Mouse (Mus musculus) E14TG2a.4 (cell line): ENCODE measurements around the gene Mynn.

Experiments
- H3K27me3 ChIP-seq: 2 replicates; pipeline ENCODE4 v1.6.1; 2014; ENCODE audit warnings: low read length, control low read depth; ENCODE audit not compliant: insufficient read depth
- H3K36me3 ChIP-seq: 2 replicates; pipeline ENCODE4 v1.6.1; 2014; ENCODE audit warnings: low read length, control low read depth; ENCODE audit not compliant: insufficient read depth
- H3K4me1 ChIP-seq: replicated peaks from 2 replicates; pipeline ENCODE4 v1.6.1; 2014; ENCODE audit warnings: low read depth, low read length, control low read depth
- H3K4me3 ChIP-seq: replicated peaks from 2 replicates; pipeline ENCODE4 v1.5.1; 2014; ENCODE audit warnings: mild to moderate bottlenecking, low read length
- H3K9me3 ChIP-seq: 2 replicates; pipeline ENCODE4 v1.6.1; 2014; ENCODE audit warnings: low read length, control low read depth
- CTCF ChIP-seq: conservative IDR thresholded peaks from 2 replicates; pipeline ENCODE4 v1.5.1; 2014; ENCODE audit warnings: low read length
- NANOG ChIP-seq: IDR thresholded peaks from 2 replicates; pipeline ENCODE4 v1.6.1; 2014; ENCODE audit warnings: borderline replicate concordance, low read length, mixed read lengths
- POU5F1 ChIP-seq: IDR thresholded peaks from 2 replicates; pipeline ENCODE4 v1.6.1; 2014; ENCODE audit warnings: low read length, borderline replicate concordance

Mynn gene

GRCm38 (mm10) chr3:30595111-30595832 lies 6.6 kb upstream of the Mynn start:
- H3K9me3 ChIP-seq: no peaks in the 10 kb centered on the region
- peaks cover 64% of the 10 kb centered on the region for H3K4me1 ChIP-seq
- peak overlapping the region; percentile 89 for H3K4me3 ChIP-seq
- no peak for TF ChIP-seq NANOG
- TF ChIP-seq CTCF: no peak
- TF ChIP-seq POU5F1: no peak
- H3K36me3 ChIP-seq: no peaks in the 10 kb centered on the region
- peaks cover 41% of the 10 kb centered on the region for H3K27me3 ChIP-seq

- Histone ChIP-seq H3K4me1 (peaks cover 58% of the 10 kb centered on the region), H3K4me3 (no peak overlapping the region), H3K36me3 (no peaks in the 10 kb centered on the region), H3K27me3 (peaks cover 44% of the 10 kb centered on the region), H3K9me3 (no peaks in the 10 kb centered on the region)
- TF ChIP-seq CTCF (no peak), POU5F1 (no peak), NANOG (no peak)
Measured at GRCm38 (mm10) chr3:30597271-30597670, 4.6 kb upstream of the Mynn start.

GRCm38 (mm10) chr3:30599711-30600545 lies 1.9 kb upstream of the Mynn start, which contains the start of gene Actrt3:
Gene Actrt3, minus strand, starts transcription at chr3:30599939.
- TF ChIP-seq CTCF (no peak), POU5F1 (no peak), NANOG (no peak)
- Histone ChIP-seq H3K36me3 (peaks cover 12% of the 10 kb centered on the region), H3K27me3 (peaks cover 42% of the 10 kb centered on the region), H3K4me3 (peak within 1 kb of the TSS; percentile 99), H3K9me3 (no peaks in the 10 kb centered on the region), H3K4me1 (peaks cover 54% of the 10 kb centered on the region)

- no peaks in the 10 kb centered on the region for H3K9me3 ChIP-seq
- H3K4me1 ChIP-seq: peaks cover 52% of the 10 kb centered on the region
- peaks cover 38% of the 10 kb centered on the region for H3K27me3 ChIP-seq
- peak overlapping the region; percentile 99 for H3K4me3 ChIP-seq
- TF ChIP-seq NANOG: no peak
- no peak for TF ChIP-seq CTCF
- TF ChIP-seq POU5F1: no peak
- peaks cover 18% of the 10 kb centered on the region for H3K36me3 ChIP-seq
Measured at GRCm38 (mm10) chr3:30600717-30601116, 1.1 kb upstream of the Mynn start.

DNA sequence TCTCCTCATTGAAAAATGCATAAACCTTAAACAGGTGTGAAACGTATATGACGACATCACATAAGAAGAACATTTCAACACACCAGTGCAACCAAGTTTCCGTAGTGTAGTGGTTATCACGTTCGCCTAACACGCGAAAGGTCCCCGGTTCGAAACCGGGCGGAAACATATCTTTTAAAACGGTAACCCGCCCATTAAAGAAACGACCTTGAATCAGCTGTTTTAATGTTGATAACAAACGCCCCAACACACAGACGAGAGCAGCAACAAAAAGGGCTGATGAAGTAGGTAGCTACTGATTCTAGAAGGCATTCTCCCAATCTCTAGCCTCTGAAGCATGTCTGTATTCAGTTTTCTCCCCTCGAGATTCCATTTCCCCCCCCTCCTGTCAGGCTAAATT lies 690 bp upstream of the Mynn start:
- H3K4me1 ChIP-seq: peaks cover 48% of the 10 kb centered on the region
- H3K9me3 ChIP-seq: no peaks in the 10 kb centered on the region
- TF ChIP-seq CTCF (no peak), NANOG (no peak), POU5F1 (no peak)
- peaks cover 23% of the 10 kb centered on the region for H3K36me3 ChIP-seq
- H3K27me3 ChIP-seq: peaks cover 34% of the 10 kb centered on the region
- H3K4me3 ChIP-seq: peak overlapping the region; percentile 99

DNA sequence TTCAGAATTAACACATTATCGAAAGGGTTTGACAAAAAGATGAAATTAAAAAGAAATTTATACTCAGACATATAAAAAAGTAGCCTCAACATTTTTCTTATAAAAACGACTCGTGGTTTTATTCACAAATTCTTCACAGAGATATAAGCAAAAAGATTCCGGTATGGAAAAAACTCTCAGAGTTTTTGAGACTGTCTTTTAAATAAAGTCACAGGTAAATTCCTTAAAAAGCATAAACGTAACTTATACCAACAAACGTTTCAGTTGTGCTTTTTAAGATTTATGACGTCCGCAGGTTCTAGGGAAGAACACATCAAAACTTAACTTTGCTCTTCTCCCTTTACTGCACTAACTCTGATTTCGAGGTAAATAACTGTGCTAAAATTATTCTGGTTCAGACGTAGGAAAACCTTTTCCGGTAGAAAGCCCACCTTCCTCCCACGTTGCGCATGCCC lies 228 bp upstream of the Mynn start:
- TF ChIP-seq NANOG (no peak), POU5F1 (no peak), CTCF (no peak)
- H3K9me3 ChIP-seq: no peaks in the 10 kb centered on the region
- peaks cover 27% of the 10 kb centered on the region for H3K36me3 ChIP-seq

DNA sequence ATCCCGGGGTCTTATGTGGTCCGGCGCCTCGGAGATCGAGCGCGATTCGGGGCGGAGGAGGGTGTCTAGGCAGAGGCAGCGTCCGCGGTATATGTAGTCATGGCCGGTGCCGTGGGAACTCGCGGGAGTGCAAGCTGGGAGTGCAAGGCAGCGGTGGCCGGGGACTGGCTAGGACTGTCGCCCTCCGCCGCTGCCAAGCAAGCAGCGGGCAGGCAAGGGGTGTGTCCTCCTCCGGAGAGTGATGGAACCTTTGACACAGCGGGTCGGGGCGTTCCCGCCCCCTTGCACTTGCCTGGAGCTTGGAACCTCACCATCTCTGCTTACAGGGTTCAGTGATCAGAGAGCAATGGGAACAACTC lies 854 bp downstream of the Mynn start:
- Histone ChIP-seq H3K27me3 (peaks cover 25% of the 10 kb centered on the region), H3K4me1 (peaks cover 45% of the 10 kb centered on the region), H3K9me3 (no peaks in the 10 kb centered on the region), H3K36me3 (peaks cover 36% of the 10 kb centered on the region), H3K4me3 (peak overlapping the region; percentile 99)
- TF ChIP-seq NANOG (no peak), CTCF (no peak), POU5F1 (no peak)

More for the DNA sequence above, 228 bp upstream of the Mynn start:
- Histone ChIP-seq H3K27me3 (peaks cover 31% of the 10 kb centered on the region), H3K4me1 (peaks cover 48% of the 10 kb centered on the region), H3K4me3 (peak overlapping the region; percentile 99)

GRCm38 (mm10) chr3:30603256-30603655 lies 1.4 kb downstream of the Mynn start:
- peaks cover 41% of the 10 kb centered on the region for H3K36me3 ChIP-seq
- peaks cover 20% of the 10 kb centered on the region for H3K27me3 ChIP-seq
- peak overlapping the region; percentile 99 for H3K4me3 ChIP-seq
- no peak for TF ChIP-seq CTCF
- TF ChIP-seq POU5F1: no peak
- TF ChIP-seq NANOG: no peak
- no peaks in the 10 kb centered on the region for H3K9me3 ChIP-seq
- peaks cover 48% of the 10 kb centered on the region for H3K4me1 ChIP-seq
